Mouse (Mus musculus): ENCODE measurements around the gene Hist2h2bb. TPM values are rescaled to one million over a fixed set of nuclear protein-coding genes. Genes with fewer than 3 reads are reported as not detected.

Hist2h2bb gene
- polyA plus RNA-seq, 1 experiment from 2014 or later = 18.6 TPM

DNA sequence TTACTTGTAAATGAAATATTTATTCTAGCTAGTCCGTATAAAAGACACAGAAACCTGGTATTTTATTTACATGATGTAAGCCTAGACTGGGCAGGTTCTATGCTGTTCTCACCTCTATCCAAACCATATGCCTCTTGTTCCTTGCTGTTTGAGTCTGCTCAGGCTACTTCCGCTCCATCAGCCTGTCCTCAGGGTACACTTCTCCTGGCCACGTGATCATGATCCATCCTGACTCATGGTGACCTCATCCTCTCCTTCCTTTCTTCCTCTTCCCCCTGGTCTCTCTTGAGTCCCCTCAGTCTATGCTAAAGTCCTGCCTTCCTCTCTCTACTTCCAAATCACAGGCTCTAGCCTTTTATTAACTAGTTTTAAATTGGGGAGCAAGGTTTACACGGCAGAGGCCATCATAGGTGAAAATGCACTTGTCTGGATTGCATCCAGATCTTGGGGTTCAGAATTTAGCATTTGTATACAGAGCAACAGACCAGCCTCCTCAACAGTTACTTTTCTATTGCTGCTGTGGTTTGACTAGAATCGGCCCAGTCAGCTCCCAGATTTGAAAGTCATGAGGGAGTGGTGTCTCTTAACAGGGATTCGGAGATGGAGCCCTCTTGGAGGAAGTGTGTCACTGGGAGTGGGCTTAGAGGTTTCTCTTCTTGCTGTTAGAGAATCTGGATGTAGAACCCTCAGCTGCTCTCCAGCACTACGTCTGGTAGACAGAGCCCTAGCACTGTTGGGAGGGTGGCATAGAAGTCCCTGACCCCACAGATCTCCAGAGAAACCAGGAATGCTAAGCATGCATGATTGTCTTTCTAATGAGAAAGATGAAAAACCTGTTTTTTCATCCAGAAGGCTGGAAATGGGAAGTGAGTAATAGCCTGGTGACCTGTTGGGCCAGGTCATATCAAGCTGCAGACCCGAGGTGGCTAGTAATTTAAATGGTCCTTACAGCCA, 42.6 kb upstream of the Hist2h2bb start:
- Histone ChIP-seq H3K4me1 (ENCODE audit: control insufficient read depth, insufficient read depth, low read length) (peaks cover 1% of the 10 kb centered on the region; the same call in 1 of the 2 replicates), H3K9ac (replicated peaks; ENCODE audit: low read length) (no peak overlapping the region), H3K4me2 (ENCODE audit: low read depth, low read length) (no peak overlapping the region), H3K36me3 (replicated peaks; ENCODE audit: control insufficient read depth, insufficient read depth, low read depth, low read length) (no peaks in the 10 kb centered on the region), H3K9me3 (replicated peaks; ENCODE audit: control insufficient read depth, low read length) (no peaks in the 10 kb centered on the region), H3K27me3 (ENCODE audit: control insufficient read depth, insufficient read depth, low read length) (no peaks in the 10 kb centered on the region), H3K27ac (replicated peaks; ENCODE audit: low read depth, low read length) (no peak overlapping the region), H3K4me3 (ENCODE audit: low read depth, low read length) (no peak overlapping the region)
- WGBS = 62% methylated on average over 8 of the region's 8 CpGs
- DNase-seq (ENCODE audit: low spot score) (no peak), ATAC-seq (replicated peaks; ENCODE audit: insufficient number of reproducible peaks, low FRiP score, low TSS enrichment, low read depth) (no peak)

GRCm38 (mm10) chr3:96228828-96229227, 40.7 kb upstream of the Hist2h2bb start:
- no peaks in the 10 kb centered on the region for H3K4me1 ChIP-seq (ENCODE audit: control insufficient read depth, insufficient read depth, low read length)
- no peaks in the 10 kb centered on the region for H3K36me3 ChIP-seq (replicated peaks; ENCODE audit: control insufficient read depth, insufficient read depth, low read depth, low read length)
- H3K4me3 ChIP-seq (ENCODE audit: low read depth, low read length) = no peak overlapping the region
- no peak overlapping the region for H3K4me2 ChIP-seq (ENCODE audit: low read depth, low read length)
- DNase-seq (ENCODE audit: low spot score) (no peak), ATAC-seq (replicated peaks; ENCODE audit: insufficient number of reproducible peaks, low FRiP score, low TSS enrichment, low read depth) (no peak)
- no peaks in the 10 kb centered on the region for H3K9me3 ChIP-seq (replicated peaks; ENCODE audit: control insufficient read depth, low read length)
- H3K9ac ChIP-seq (replicated peaks; ENCODE audit: low read length) = no peak overlapping the region
- H3K27ac ChIP-seq (replicated peaks; ENCODE audit: low read depth, low read length) = no peak overlapping the region
- H3K27me3 ChIP-seq (ENCODE audit: control insufficient read depth, insufficient read depth, low read length) = no peaks in the 10 kb centered on the region
- WGBS = 70% methylated on average over 2 of the region's 2 CpGs

GRCm38 (mm10) chr3:96230404-96230803, 39.1 kb upstream of the Hist2h2bb start:
- Histone ChIP-seq H3K27ac (replicated peaks; ENCODE audit: low read depth, low read length) (no peak overlapping the region), H3K9ac (replicated peaks; ENCODE audit: low read length) (no peak overlapping the region), H3K4me1 (ENCODE audit: control insufficient read depth, insufficient read depth, low read length) (no peaks in the 10 kb centered on the region), H3K36me3 (replicated peaks; ENCODE audit: control insufficient read depth, insufficient read depth, low read depth, low read length) (no peaks in the 10 kb centered on the region), H3K9me3 (replicated peaks; ENCODE audit: control insufficient read depth, low read length) (no peaks in the 10 kb centered on the region), H3K4me3 (ENCODE audit: low read depth, low read length) (no peak overlapping the region), H3K4me2 (ENCODE audit: low read depth, low read length) (no peak overlapping the region), H3K27me3 (ENCODE audit: control insufficient read depth, insufficient read depth, low read length) (no peaks in the 10 kb centered on the region)
- WGBS = 78% methylated on average over 2 of the region's 2 CpGs
- ATAC-seq (replicated peaks; ENCODE audit: insufficient number of reproducible peaks, low FRiP score, low TSS enrichment, low read depth) (no peak), DNase-seq (ENCODE audit: low spot score) (no peak)

- no peak overlapping the region for H3K4me2 ChIP-seq (ENCODE audit: low read depth, low read length)
- no peak for DNase-seq (ENCODE audit: low spot score)
- no peak overlapping the region for H3K27ac ChIP-seq (replicated peaks; ENCODE audit: low read depth, low read length)
- H3K4me3 ChIP-seq (ENCODE audit: low read depth, low read length) = no peak overlapping the region
- no peaks in the 10 kb centered on the region for H3K27me3 ChIP-seq (ENCODE audit: control insufficient read depth, insufficient read depth, low read length)
- H3K36me3 ChIP-seq (replicated peaks; ENCODE audit: control insufficient read depth, insufficient read depth, low read depth, low read length) = no peaks in the 10 kb centered on the region
- H3K9me3 ChIP-seq (replicated peaks; ENCODE audit: control insufficient read depth, low read length) = no peaks in the 10 kb centered on the region
- no peak for ATAC-seq (replicated peaks; ENCODE audit: insufficient number of reproducible peaks, low FRiP score, low TSS enrichment, low read depth)
- no peak overlapping the region for H3K9ac ChIP-seq (replicated peaks; ENCODE audit: low read length)
- no peaks in the 10 kb centered on the region for H3K4me1 ChIP-seq (ENCODE audit: control insufficient read depth, insufficient read depth, low read length)
- WGBS = 76% methylated on average over 4 of the region's 4 CpGs
Measured at GRCm38 (mm10) chr3:96230910-96231757, 38.4 kb upstream of the Hist2h2bb start.

DNA sequence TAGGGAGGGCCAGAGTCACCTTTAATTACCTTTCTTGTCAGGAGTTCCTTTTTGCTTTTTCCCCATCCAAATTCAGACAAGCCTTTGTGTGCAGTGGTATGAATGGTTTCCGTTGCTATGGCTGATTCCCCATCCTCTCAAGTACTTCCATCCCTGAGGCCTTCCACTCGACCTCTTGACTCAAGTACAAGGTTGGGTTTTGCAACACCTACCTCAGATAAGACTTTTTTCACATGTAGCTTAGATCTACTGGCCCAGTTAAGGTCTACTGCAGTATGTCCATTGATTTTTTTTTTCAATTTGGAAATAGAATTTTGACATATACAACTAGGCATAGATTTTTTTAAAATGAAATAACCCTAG, 37.8 kb upstream of the Hist2h2bb start:
- Histone ChIP-seq H3K27me3 (ENCODE audit: control insufficient read depth, insufficient read depth, low read length) (no peaks in the 10 kb centered on the region), H3K4me1 (ENCODE audit: control insufficient read depth, insufficient read depth, low read length) (no peaks in the 10 kb centered on the region), H3K36me3 (replicated peaks; ENCODE audit: control insufficient read depth, insufficient read depth, low read depth, low read length) (no peaks in the 10 kb centered on the region), H3K27ac (replicated peaks; ENCODE audit: low read depth, low read length) (no peak overlapping the region), H3K4me3 (ENCODE audit: low read depth, low read length) (no peak overlapping the region), H3K9ac (replicated peaks; ENCODE audit: low read length) (no peak overlapping the region), H3K9me3 (replicated peaks; ENCODE audit: control insufficient read depth, low read length) (no peaks in the 10 kb centered on the region), H3K4me2 (ENCODE audit: low read depth, low read length) (no peak overlapping the region)
- no peak for DNase-seq (ENCODE audit: low spot score)
- WGBS = 55% methylated on average over 2 of the region's 2 CpGs
- no peak for ATAC-seq (replicated peaks; ENCODE audit: insufficient number of reproducible peaks, low FRiP score, low TSS enrichment, low read depth)

DNA sequence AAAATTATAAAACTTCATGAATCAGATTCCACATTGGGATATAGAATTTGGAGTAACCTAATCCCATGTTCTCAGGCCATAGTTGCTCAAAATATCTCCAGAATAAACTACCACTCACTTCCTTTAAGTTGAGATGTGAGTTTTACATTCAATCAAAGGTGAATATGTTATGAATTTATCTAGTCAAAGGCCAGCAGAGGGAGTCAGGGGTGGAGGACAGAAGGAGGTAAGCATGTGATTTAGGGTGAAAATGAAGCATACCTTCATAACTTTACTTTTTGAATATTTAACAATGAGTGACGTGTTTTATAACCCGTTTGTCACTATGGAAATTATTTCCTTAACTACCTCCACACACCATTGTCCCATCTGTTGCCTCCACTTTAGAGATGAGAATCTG, 34.6 kb upstream of the Hist2h2bb start:
- Histone ChIP-seq H3K4me2 (ENCODE audit: low read depth, low read length) (no peak overlapping the region), H3K4me1 (ENCODE audit: control insufficient read depth, insufficient read depth, low read length) (no peaks in the 10 kb centered on the region), H3K27me3 (ENCODE audit: control insufficient read depth, insufficient read depth, low read length) (no peaks in the 10 kb centered on the region), H3K27ac (replicated peaks; ENCODE audit: low read depth, low read length) (no peak overlapping the region), H3K9me3 (replicated peaks; ENCODE audit: control insufficient read depth, low read length) (no peaks in the 10 kb centered on the region), H3K4me3 (ENCODE audit: low read depth, low read length) (no peak overlapping the region), H3K9ac (replicated peaks; ENCODE audit: low read length) (no peak overlapping the region), H3K36me3 (replicated peaks; ENCODE audit: control insufficient read depth, insufficient read depth, low read depth, low read length) (no peaks in the 10 kb centered on the region)
- ATAC-seq (replicated peaks; ENCODE audit: insufficient number of reproducible peaks, low FRiP score, low TSS enrichment, low read depth) (no peak), DNase-seq (ENCODE audit: low spot score) (no peak)
- 94% methylated on average over 2 of the region's 2 CpGs for WGBS

GRCm38 (mm10) chr3:96235836-96236235, 33.7 kb upstream of the Hist2h2bb start:
- no peaks in the 10 kb centered on the region for H3K27me3 ChIP-seq (ENCODE audit: control insufficient read depth, insufficient read depth, low read length)
- no peak overlapping the region for H3K4me2 ChIP-seq (ENCODE audit: low read depth, low read length)
- 59% methylated on average over 3 of the region's 3 CpGs for WGBS
- H3K9ac ChIP-seq (replicated peaks; ENCODE audit: low read length) = no peak overlapping the region
- no peaks in the 10 kb centered on the region for H3K4me1 ChIP-seq (ENCODE audit: control insufficient read depth, insufficient read depth, low read length)
- no peak overlapping the region for H3K27ac ChIP-seq (replicated peaks; ENCODE audit: low read depth, low read length)
- H3K36me3 ChIP-seq (replicated peaks; ENCODE audit: control insufficient read depth, insufficient read depth, low read depth, low read length) = no peaks in the 10 kb centered on the region
- ATAC-seq (replicated peaks; ENCODE audit: insufficient number of reproducible peaks, low FRiP score, low TSS enrichment, low read depth) (no peak), DNase-seq (ENCODE audit: low spot score) (no peak)
- no peaks in the 10 kb centered on the region for H3K9me3 ChIP-seq (replicated peaks; ENCODE audit: control insufficient read depth, low read length)
- no peak overlapping the region for H3K4me3 ChIP-seq (ENCODE audit: low read depth, low read length)

Measured in embryonic facial prominence, embryonic 11.5 days (tissue).